Mouse (Mus musculus) limb, embryonic 14.5 days (tissue): ENCODE data around the gene Ankrd53. TPM values are rescaled to one million over a fixed set of nuclear protein-coding genes. Genes with fewer than 3 reads are reported as not detected.

ENCODE experiments used
- ATAC-seq: fragments of 200-750 bp; cut with Nextera tagmentation; 2 replicates; pipeline ENCODE4 v1.8.0; 2017; ENCODE audit warnings: low read depth, moderate number of reproducible peaks, moderate TSS enrichment; ENCODE audit not compliant: low FRiP score
- DNase-seq: peaks from one replicate; pipeline ENCODE4 v3.0.0-alpha.2; 2015; ENCODE audit warnings: low spot score
- H3K27ac ChIP-seq: fragments of 300-500 bp; sonication (generic); replicated peaks from 2 replicates; pipeline ENCODE4 v1.5.1; 2014; ENCODE audit warnings: low read depth, mild to moderate bottlenecking, low read length, moderate library complexity, mixed read lengths
- H3K27me3 ChIP-seq: fragments of 300-500 bp; sonication (generic); 2 replicates; pipeline ENCODE4 v1.6.1; 2014; ENCODE audit warnings: low read length, mixed read lengths; ENCODE audit not compliant: control insufficient read depth, insufficient read depth
- H3K36me3 ChIP-seq: fragments of 300-500 bp; sonication (generic); 2 replicates; pipeline ENCODE4 v1.6.1; 2014; ENCODE audit warnings: mild to moderate bottlenecking, low read length, moderate library complexity, mixed read lengths; ENCODE audit not compliant: control insufficient read depth, insufficient read depth
- H3K4me1 ChIP-seq: fragments of 300-500 bp; sonication (generic); 2 replicates; pipeline ENCODE4 v1.6.1; 2014; ENCODE audit warnings: antibody characterized with exemption, low read length, mixed read lengths; ENCODE audit not compliant: control insufficient read depth, insufficient read depth
- H3K4me2 ChIP-seq: fragments of 300-500 bp; sonication (generic); replicated peaks from 2 replicates; pipeline ENCODE4 v1.6.1; 2014; ENCODE audit warnings: low read depth, mild to moderate bottlenecking, low read length, moderate library complexity; ENCODE audit not compliant: severe bottlenecking
- H3K4me3 ChIP-seq: fragments of 300-500 bp; sonication (generic); replicated peaks from 2 replicates; pipeline ENCODE4 v1.5.1; 2014; ENCODE audit warnings: low read length
- H3K9ac ChIP-seq: fragments of 300-500 bp; sonication (generic); 2 replicates; pipeline ENCODE4 v1.6.1; 2014; ENCODE audit warnings: mild to moderate bottlenecking, low read depth, low read length, moderate library complexity; ENCODE audit not compliant: severe bottlenecking
- H3K9me3 ChIP-seq: fragments of 300-500 bp; sonication (generic); 2 replicates; pipeline ENCODE4 v1.6.1; 2016; ENCODE audit warnings: low read length; ENCODE audit not compliant: control insufficient read depth
- POLR2A ChIP-seq: fragments of 200-500 bp; IDR thresholded peaks from 2 replicates; pipeline ENCODE4 v1.8.0; 2012; ENCODE audit warnings: inconsistent platforms, mild to moderate bottlenecking, moderate library complexity, borderline replicate concordance; ENCODE audit not compliant: insufficient read depth, insufficient read length; ENCODE audit errors: extremely low read depth
- WGBS: fragments of 180-500 bp; shearing (Covaris S2); extraction: QIAGEN DNeasy Blood & Tissue Kit; methylation state at CpG from one replicate; pipeline ENCODE4 v1.1.7; 2014; 5-methylcytosine and 5-hydroxymethylcytosine counted together
- polyA plus RNA-seq, 2 experiments: library from polyadenylated mRNA; depleted of rRNA in 1 of 2; stranded (reverse) in 1 of 2; unstranded in 1 of 2; fragments of >200 nt; fragmentation: Nextera tagmentation in 1 of 2; extraction: Ambion mirVana in 1 of 2; gene quantifications; 2 replicates each; pipeline versions ENCODE4 v1.2.1 to v1.2.3; 2012 to 2014

Gene Ankrd53
- polyA plus RNA-seq, 2 experiments, result not detected

DNA sequence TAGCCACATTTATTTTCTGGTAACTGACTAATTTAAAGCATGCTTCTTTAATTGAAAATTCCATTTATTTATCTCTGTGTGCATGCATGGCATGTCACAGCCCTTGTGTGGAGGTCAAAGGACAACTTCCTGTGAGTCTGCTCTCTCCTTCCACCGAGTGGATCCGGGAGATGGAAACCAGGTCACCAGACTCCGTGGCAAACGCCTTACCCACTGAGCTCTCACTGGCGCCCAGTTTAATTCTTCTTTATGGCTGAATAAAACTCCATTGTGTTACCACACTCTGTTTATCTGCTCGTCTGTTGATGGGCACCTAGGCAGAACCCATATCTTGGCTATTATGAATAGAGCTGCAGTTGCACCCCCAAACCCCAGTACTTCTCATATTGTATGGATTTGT, 39.9 kb upstream of the Ankrd53 start:
- no peak for TF ChIP-seq POLR2A
- Histone ChIP-seq H3K36me3 (no peaks in the 10 kb centered on the region), H3K27me3 (peaks cover 58% of the 10 kb centered on the region), H3K9ac (no peak overlapping the region), H3K4me3 (no peak overlapping the region), H3K4me2 (no peak overlapping the region), H3K27ac (no peak overlapping the region), H3K9me3 (no peaks in the 10 kb centered on the region), H3K4me1 (no peaks in the 10 kb centered on the region)
- no peak for ATAC-seq
- no peak for DNase-seq
- WGBS, result 9% methylated on average over 6 of the region's 6 CpGs

DNA sequence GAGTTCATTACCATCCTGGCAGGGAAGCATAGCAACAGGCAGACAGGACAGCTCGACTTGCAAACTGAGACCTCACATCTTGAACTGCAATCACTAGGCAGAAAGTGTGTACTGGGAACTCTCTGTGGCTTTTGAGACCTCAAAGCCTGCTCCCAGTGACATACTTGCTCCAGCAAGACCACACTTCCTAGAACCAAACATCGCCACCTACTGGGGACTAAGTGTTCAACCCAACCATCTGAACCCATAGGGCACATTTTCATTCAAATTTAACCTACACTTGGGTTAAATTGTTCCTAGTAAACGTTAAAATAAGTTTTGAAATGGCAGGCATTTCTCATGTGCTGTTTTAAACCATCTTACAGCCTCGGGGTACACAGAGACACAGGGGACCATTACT, 35.3 kb upstream of the Ankrd53 start:
- 40% methylated on average over 4 of the region's 4 CpGs for WGBS
- no peak for DNase-seq
- Histone ChIP-seq H3K9me3 (no peaks in the 10 kb centered on the region), H3K9ac (no peak overlapping the region), H3K36me3 (no peaks in the 10 kb centered on the region), H3K4me3 (no peak overlapping the region), H3K27ac (no peak overlapping the region), H3K4me1 (no peaks in the 10 kb centered on the region), H3K27me3 (peaks cover 13% of the 10 kb centered on the region), H3K4me2 (no peak overlapping the region)
- no peak for ATAC-seq
- no peak for TF ChIP-seq POLR2A

DNA sequence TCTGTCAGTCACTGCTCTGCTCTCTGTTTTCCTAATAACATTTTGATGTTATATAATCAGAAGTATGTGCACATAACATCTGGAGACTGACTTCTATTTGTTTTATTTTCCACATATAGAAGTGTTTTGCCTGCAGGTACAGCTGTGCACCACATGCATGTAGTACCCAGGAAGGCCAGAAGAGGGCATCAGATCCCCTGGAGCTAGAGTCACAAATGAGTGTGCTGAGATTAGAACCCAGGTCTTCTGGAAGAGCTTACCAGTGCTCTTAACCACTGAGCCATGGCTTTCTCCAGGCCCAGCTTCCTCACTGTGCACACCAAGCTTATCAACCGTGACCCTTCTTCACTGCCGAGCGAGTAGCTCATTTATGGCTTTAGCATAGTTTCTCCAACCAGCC, 34.0 kb upstream of the Ankrd53 start:
- Histone ChIP-seq H3K27ac (no peak overlapping the region), H3K9ac (no peak overlapping the region), H3K4me2 (no peak overlapping the region), H3K9me3 (no peaks in the 10 kb centered on the region), H3K4me3 (no peak overlapping the region), H3K4me1 (no peaks in the 10 kb centered on the region), H3K36me3 (no peaks in the 10 kb centered on the region), H3K27me3 (0 out of 2 replicates have a peak, but pooled peaks cover 3% of the 10 kb centered on the region)
- TF ChIP-seq POLR2A, result no peak
- WGBS, result 83% methylated on average over 3 of the region's 3 CpGs
- no peak for DNase-seq
- ATAC-seq, result no peak

DNA sequence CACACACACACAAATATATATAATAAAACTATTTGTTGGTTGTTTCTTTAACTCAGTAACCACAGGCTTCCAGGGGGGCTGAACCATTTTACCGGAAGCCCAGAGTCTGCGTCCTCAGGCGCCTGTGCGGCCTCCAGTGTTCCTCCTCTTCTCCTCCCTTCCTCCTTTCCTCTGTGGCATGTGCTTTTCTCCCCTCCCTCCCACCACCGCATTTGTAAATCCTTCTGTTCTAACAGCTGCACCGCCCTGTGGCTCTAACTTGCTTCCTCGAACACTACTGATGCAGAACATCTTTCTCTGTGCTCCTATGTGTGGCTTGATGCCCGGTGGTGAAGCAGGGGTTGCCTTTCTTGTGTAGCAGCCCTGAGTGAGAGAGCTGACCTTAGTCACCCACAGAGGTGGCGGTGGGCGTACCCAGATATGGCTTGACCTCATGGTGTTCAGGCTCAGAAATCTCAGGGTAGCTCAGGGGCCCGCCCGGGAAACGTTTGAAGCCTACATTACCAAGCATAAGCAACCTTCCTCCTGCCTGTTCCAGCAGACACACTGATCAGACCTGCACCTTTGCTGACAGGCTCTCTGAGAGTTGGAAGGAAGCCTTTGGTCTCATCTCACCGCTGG, 33.0 kb upstream of the Ankrd53 start:
- H3K9ac ChIP-seq, result no peak overlapping the region
- ATAC-seq (no peak), DNase-seq (no peak)
- no peak overlapping the region for H3K27ac ChIP-seq
- H3K9me3 ChIP-seq, result no peaks in the 10 kb centered on the region
- 0 out of 2 replicates have a peak, but pooled peaks cover 3% of the 10 kb centered on the region for H3K27me3 ChIP-seq
- TF ChIP-seq POLR2A, result no peak
- WGBS, result 59% methylated on average over 14 of the region's 14 CpGs
- H3K4me1 ChIP-seq, result no peaks in the 10 kb centered on the region
- no peak overlapping the region for H3K4me2 ChIP-seq
- H3K4me3 ChIP-seq, result no peak overlapping the region
- no peaks in the 10 kb centered on the region for H3K36me3 ChIP-seq

DNA sequence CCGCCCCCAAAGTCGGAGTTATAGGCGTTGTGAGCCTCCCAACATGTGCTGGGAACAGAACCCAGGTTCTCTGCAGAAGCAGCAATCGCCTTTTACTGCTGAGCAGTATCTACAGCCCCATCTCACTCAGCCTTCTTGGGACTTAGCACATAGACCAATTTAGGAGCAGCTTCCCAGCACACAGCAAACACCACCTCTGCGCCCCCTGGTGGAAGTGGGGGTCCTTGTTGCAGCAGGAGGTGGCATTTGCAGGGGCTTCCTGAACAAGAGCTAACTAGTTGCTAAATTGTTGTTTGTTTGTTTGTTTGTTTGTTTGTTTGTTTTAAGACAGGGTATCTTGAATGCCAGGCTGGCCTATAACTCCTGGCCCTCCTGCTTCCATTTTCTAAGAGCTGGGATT, 31.3 kb upstream of the Ankrd53 start:
- no peak overlapping the region for H3K4me3 ChIP-seq
- no peak overlapping the region for H3K27ac ChIP-seq
- H3K4me1 ChIP-seq, result no peaks in the 10 kb centered on the region
- ATAC-seq (no peak), DNase-seq (no peak)
- no peaks in the 10 kb centered on the region for H3K9me3 ChIP-seq
- 28% methylated on average over 5 of the region's 5 CpGs for WGBS
- H3K36me3 ChIP-seq, result no peaks in the 10 kb centered on the region
- no peak for TF ChIP-seq POLR2A
- no peak overlapping the region for H3K9ac ChIP-seq
- H3K4me2 ChIP-seq, result no peak overlapping the region
- no peaks in the 10 kb centered on the region for H3K27me3 ChIP-seq
